Mouse (Mus musculus) limb, embryonic 12.5 days (tissue): ENCODE measurements around the gene Hsd3b5. TPM values are rescaled to one million over a fixed set of nuclear protein-coding genes. Genes with fewer than 3 reads are reported as not detected.
"Not testable (repeated sequence)": the region's sequence is repeated elsewhere in the genome, so short reads cannot be mapped to it uniquely, and the experiment has no call there.

ENCODE experiments used
- ATAC-seq: fragments of 200-750 bp; cut with Nextera tagmentation; 2 replicates; pipeline ENCODE4 v1.8.0; 2017; ENCODE audit warnings: low read depth, moderate TSS enrichment; ENCODE audit not compliant: insufficient number of reproducible peaks, insufficient read depth, low FRiP score, low TSS enrichment
- H3K27ac ChIP-seq: fragments of 300-500 bp; sonication (generic); 2 replicates; pipeline ENCODE4 v1.5.1; 2016; ENCODE audit warnings: mild to moderate bottlenecking, moderate library complexity
- H3K27me3 ChIP-seq: fragments of 300-500 bp; sonication (generic); 2 replicates; pipeline ENCODE4 v1.6.1; 2016; ENCODE audit warnings: mild to moderate bottlenecking, moderate library complexity
- H3K36me3 ChIP-seq: fragments of 300-500 bp; sonication (generic); 2 replicates; pipeline ENCODE4 v1.6.1; 2016; ENCODE audit warnings: mild to moderate bottlenecking, moderate library complexity
- H3K4me1 ChIP-seq: fragments of 300-500 bp; sonication (generic); replicated peaks from 2 replicates; pipeline ENCODE4 v1.6.1; 2016
- H3K4me2 ChIP-seq: fragments of 300-500 bp; sonication (generic); 2 replicates; pipeline ENCODE4 v1.6.1; 2016; ENCODE audit warnings: mild to moderate bottlenecking, moderate library complexity
- H3K4me3 ChIP-seq: fragments of 300-500 bp; sonication (generic); replicated peaks from 2 replicates; pipeline ENCODE4 v1.5.1; 2016; ENCODE audit warnings: mild to moderate bottlenecking
- H3K9ac ChIP-seq: fragments of 300-500 bp; sonication (generic); replicated peaks from 2 replicates; pipeline ENCODE4 v1.6.1; 2016; ENCODE audit warnings: mild to moderate bottlenecking, moderate library complexity
- H3K9me3 ChIP-seq: fragments of 300-500 bp; sonication (generic); 2 replicates; pipeline ENCODE4 v1.6.1; 2016; ENCODE audit warnings: mild to moderate bottlenecking, moderate library complexity
- WGBS: fragments of 180-500 bp; shearing (Covaris S2); methylation state at CpG from one replicate; pipeline ENCODE4 v1.1.7; 2016; 5-methylcytosine and 5-hydroxymethylcytosine counted together
- polyA plus RNA-seq: library from polyadenylated mRNA; unstranded; fragments of >200 nt; fragmentation: Nextera tagmentation; extraction: Ambion mirVana; gene quantifications from 2 replicates; pipeline ENCODE4 v1.2.1, GENCODE M21; 2016

The Hsd3b5 gene
- polyA plus RNA-seq = not detected in 2 replicates

DNA sequence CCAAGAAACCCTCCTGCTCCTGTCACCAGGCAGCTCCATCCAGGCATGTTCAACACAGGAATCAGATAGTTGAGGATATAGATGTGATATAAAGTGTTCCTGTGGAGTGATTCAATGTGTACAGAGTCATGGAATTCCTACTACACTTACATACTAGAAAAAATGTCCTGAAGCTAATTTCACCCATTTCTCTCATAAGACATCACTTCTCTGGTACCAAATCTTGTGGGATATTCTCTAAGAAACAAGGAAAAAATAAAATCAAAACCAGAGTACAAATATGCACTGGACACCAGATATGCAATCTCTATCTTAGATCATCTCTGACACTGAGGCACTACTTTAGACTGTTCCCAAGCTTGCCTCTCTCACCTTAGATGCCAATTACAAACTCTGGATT lies at the start of gene Hsd3b5:
TSS of gene Hsd3b5 (minus strand) at position 101 of the 400 bp plus-strand sequence.
- H3K9ac ChIP-seq = no peak within 1 kb of the TSS
- no peak for ATAC-seq
- H3K4me3 ChIP-seq = no peak within 1 kb of the TSS
- no peak within 1 kb of the TSS for H3K4me2 ChIP-seq
- no peaks in the 10 kb centered on the region for H3K9me3 ChIP-seq
- H3K36me3 ChIP-seq = no peaks in the 10 kb centered on the region
- H3K27ac ChIP-seq = no peak within 1 kb of the TSS
- no peaks in the 10 kb centered on the region for H3K4me1 ChIP-seq
- H3K27me3 ChIP-seq = no peaks in the 10 kb centered on the region

DNA sequence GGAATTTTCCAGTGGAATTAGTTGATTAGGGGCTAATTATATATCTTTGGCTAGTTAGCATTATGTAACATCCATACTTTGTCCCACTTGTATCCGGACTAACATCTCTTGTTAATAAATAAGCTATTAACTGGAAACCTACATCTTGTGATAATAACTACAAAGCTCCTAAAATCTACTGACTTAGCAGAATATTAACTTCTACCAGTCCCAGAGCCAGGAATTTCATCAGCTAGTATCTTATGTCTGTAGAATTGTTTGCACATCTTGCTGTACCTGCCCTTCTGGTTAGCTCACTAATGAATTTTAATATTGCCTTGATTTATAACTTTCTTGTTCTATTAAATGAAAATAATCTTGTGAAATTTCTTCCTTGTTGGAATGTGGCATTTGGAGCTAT lies 5.1 kb upstream of the Hsd3b5 start:
- Histone ChIP-seq H3K9ac (no peak overlapping the region), H3K9me3 (no peaks in the 10 kb centered on the region), H3K36me3 (no peaks in the 10 kb centered on the region), H3K27ac (no peak overlapping the region), H3K4me1 (no peaks in the 10 kb centered on the region), H3K27me3 (no peaks in the 10 kb centered on the region), H3K4me2 (no peak overlapping the region), H3K4me3 (no peak overlapping the region)
- ATAC-seq = no peak
- 92% methylated on average over 1 of the region's 1 CpGs for WGBS

DNA sequence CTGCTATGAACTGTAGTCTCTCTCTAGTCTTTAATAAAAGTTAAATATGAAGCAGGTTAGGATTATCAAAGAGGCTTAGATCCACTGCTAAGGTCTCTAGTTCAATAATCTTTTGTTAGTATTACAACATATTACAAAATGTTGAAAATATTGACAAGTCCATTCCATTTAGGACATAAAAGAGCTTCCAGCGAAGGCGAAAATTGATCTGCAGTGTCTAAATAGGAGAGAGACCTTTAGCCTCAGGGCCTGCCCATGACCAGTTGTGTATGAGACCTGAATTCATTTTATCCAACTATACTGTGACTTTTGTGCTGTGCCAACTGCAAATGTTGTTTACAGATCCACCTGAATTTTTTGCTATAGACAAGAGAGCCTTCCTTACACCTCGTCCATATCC lies 419 bp downstream of the Hsd3b5 start:
- no peaks in the 10 kb centered on the region for H3K9me3 ChIP-seq
- no peaks in the 10 kb centered on the region for H3K4me1 ChIP-seq
- no peaks in the 10 kb centered on the region for H3K27me3 ChIP-seq
- no peak overlapping the region for H3K4me3 ChIP-seq
- no peak overlapping the region for H3K4me2 ChIP-seq
- no peak for ATAC-seq
- H3K36me3 ChIP-seq = no peaks in the 10 kb centered on the region
- no peak overlapping the region for H3K27ac ChIP-seq
- no peak overlapping the region for H3K9ac ChIP-seq
- WGBS = 87% methylated on average over 3 of the region's 3 CpGs

DNA sequence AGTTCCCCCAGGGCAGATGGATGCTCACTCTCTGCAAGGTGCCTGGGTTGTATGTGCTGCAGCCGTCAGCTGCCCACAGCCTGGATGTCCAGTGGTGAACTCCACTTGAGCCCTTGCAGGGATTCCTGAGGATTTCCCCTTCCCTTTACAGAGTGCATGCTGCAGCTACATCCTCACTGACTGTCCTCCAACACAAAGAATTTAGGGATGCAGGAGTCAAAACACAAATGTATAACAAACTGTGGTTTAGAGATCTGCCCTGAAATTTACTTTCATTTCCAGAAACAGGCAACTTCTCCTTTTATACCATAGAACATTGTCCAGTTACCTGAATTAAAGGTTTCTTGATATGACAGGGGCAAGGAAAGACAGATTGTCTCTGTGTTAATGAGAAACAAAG lies 13.3 kb downstream of the Hsd3b5 start:
- not testable (repeated sequence) for ATAC-seq, H3K9ac ChIP-seq, H3K4me3 ChIP-seq, H3K36me3 ChIP-seq, H3K9me3 ChIP-seq, H3K27me3 ChIP-seq, H3K4me2 ChIP-seq, H3K27ac ChIP-seq, H3K4me1 ChIP-seq
- WGBS = 86% methylated on average over 1 of the region's 1 CpGs

DNA sequence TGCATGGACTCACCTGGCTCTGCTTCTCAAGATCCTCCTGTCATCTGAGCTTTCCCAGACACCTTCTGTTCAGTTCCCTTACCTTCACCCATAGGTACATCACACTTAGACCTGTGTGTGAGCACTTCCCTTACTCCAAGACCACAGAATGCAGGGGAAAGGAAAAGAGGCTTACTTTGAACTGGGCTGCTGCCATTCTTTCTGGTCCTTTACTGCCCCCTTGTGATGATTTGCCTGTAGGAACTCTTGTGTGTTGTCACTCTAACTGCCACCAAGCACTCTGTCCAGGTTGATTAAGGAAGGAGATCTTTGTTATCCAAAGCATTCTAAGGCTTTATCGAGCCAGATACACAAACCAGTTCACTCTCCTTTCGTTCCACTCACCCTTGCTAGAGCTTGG lies 13.8 kb downstream of the Hsd3b5 start:
- H3K36me3 ChIP-seq, H3K27me3 ChIP-seq, ATAC-seq, H3K9me3 ChIP-seq, H3K4me2 ChIP-seq, H3K4me1 ChIP-seq, H3K9ac ChIP-seq, H3K4me3 ChIP-seq, H3K27ac ChIP-seq: not testable (repeated sequence)
- 18% methylated on average over 2 of the region's 2 CpGs for WGBS

DNA sequence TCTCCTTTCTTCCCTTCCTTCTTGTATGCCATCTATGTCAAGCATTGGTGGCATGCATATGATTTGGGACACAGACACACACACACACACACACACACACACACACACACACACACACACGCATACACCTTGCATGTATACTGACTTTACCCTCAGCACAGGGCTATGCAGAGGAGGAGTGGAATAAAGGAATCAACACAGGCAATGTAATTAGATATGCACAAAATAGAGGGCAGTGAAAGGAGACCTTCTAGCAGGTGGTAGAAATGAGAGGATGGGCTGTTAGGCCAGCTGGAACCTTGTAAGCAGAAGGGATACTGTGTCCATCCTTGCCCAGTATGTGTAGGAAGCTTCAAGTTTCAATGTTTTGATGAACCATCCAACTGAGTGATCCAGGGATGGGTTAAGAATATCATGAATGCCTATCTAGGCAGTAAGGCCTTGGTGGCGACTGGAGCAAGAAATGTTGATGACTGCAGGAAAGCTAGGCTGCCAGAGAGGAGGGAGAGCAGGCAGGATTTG lies 15.6 kb downstream of the Hsd3b5 start:
- H3K27ac ChIP-seq, ATAC-seq, H3K4me3 ChIP-seq, H3K36me3 ChIP-seq, H3K4me1 ChIP-seq, H3K9me3 ChIP-seq, H3K27me3 ChIP-seq, H3K4me2 ChIP-seq, H3K9ac ChIP-seq: not testable (repeated sequence)
- WGBS = 60% methylated on average over 2 of the region's 2 CpGs

DNA sequence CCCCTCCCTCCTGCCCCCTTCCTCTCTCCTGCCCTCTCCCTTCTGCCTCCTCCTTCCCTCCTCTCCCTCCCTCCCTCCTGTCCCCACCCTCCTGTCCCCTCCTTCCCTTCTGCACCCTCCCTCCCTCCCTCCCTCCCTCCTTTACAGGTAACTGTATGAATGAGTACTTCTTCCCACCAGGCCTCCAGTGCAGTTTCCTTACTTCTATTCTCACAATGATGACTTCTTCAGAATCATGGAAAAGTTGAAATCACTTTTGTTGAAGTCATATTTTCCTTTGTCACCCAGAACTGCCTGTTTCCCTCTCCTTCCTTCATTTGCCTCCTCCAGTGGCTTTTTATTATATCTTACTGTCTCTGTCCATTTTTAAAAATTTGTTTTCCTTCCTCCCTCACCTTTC lies 16.1 kb downstream of the Hsd3b5 start:
- no peak overlapping the region for H3K4me3 ChIP-seq
- no peak overlapping the region for H3K4me2 ChIP-seq

DNA sequence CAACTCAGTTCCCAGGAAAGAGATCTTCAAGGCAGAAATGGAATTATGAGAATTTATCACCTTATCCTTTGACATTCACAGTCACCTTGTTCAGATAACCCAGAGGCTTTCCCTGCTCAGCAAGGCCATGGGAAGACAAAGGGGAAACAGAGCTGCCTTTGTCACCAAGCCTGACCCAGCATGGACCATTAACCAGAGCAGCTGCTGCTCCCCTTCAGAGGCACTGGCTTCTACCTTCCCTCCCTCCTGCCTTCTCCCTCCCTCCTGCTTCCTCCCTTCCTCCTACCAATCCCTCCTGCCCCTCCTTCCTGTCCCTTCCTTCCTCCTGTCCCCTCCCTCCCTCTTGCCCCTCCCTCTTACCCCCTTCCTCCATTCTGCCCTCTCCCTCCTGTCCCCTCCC lies 16.5 kb downstream of the Hsd3b5 start:
- not testable (repeated sequence) for H3K36me3 ChIP-seq, H3K27ac ChIP-seq, H3K9ac ChIP-seq, ATAC-seq, H3K4me1 ChIP-seq, H3K9me3 ChIP-seq, H3K4me3 ChIP-seq, H3K27me3 ChIP-seq, H3K4me2 ChIP-seq

More for the DNA sequence above, 16.1 kb downstream of the Hsd3b5 start:
- no peaks in the 10 kb centered on the region for H3K9me3 ChIP-seq
- H3K4me1 ChIP-seq = no peaks in the 10 kb centered on the region
- H3K27ac ChIP-seq = no peak overlapping the region
- H3K36me3 ChIP-seq = no peaks in the 10 kb centered on the region
- no peak overlapping the region for H3K9ac ChIP-seq
- ATAC-seq = no peak
- no peaks in the 10 kb centered on the region for H3K27me3 ChIP-seq

DNA sequence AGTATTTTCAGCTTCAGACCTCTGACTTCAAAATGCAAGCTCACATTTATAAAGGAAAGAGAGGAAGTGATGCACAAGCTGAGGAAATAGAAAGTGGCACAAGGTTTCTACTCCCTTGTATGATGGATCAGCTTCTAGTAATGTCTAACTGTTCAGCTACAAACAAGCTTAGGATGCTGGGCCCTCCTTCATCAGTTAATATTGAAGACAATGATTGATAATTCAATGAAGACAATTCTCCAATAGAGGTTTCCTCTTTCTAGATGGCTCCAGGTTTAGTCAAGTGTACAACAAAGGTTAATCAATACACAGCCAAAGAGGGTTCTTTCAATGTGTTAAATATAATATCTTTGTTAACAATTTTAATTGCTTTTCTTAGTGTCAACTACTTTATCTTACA lies 41.3 kb downstream of the Hsd3b5 start, which contains the start of gene Gm10681:
TSS of gene Gm10681 (minus strand) at position 101 of the 400 bp plus-strand sequence.
- H3K4me1 ChIP-seq = no peaks in the 10 kb centered on the region
- H3K27ac ChIP-seq = no peak within 1 kb of the TSS
- no peak for ATAC-seq
- no peak within 1 kb of the TSS for H3K4me3 ChIP-seq
- H3K4me2 ChIP-seq = no peak within 1 kb of the TSS
- no peak within 1 kb of the TSS for H3K9ac ChIP-seq
- no peaks in the 10 kb centered on the region for H3K36me3 ChIP-seq
- H3K27me3 ChIP-seq = no peaks in the 10 kb centered on the region
- no peaks in the 10 kb centered on the region for H3K9me3 ChIP-seq

DNA sequence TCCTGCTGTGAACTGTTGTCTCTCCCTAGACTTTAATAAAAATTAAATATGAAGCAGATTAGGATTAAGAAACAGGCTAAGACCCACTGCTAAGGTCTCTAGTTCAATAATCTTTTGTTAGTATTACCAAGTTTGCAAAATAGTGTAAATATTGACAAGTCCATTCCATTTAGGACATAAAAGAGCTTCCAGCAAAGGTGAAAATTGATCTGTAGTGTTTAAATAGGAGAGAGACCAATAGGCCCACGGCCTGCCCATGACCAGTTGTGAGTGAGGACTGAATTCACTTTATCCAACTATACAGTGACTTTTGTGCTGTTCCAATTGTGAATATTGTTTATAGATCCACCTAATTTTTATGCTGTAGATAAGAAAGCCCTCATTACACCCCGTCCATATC lies 42.3 kb downstream of the Hsd3b5 start:
- H3K36me3 ChIP-seq = no peaks in the 10 kb centered on the region

DNA sequence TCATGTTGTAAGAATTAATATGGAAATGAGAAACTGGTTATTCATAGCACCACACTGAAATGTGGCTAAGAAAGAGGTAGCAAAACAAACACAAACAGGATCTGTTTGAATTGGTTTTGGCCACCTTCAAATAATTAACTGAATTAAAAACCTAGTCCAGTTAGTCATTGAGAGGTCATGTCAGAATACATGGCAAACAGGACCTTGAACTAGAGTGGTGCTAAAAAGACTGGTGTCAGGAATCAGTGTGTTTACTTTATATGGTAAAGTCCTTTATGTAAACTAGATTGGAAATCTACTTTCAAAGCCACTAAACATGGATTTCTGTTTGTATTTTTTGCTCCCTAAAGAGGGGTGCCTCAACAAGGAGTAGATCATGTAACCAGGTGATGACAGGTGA lies 47.4 kb downstream of the Hsd3b5 start:
- H3K4me2 ChIP-seq, H3K27me3 ChIP-seq, H3K27ac ChIP-seq, H3K9me3 ChIP-seq, ATAC-seq, H3K4me3 ChIP-seq, H3K36me3 ChIP-seq, H3K9ac ChIP-seq, H3K4me1 ChIP-seq: not testable (repeated sequence)

More for the DNA sequence above, 42.3 kb downstream of the Hsd3b5 start:
- no peak for ATAC-seq
- Histone ChIP-seq H3K9me3 (no peaks in the 10 kb centered on the region), H3K9ac (no peak overlapping the region), H3K27ac (no peak overlapping the region), H3K27me3 (no peaks in the 10 kb centered on the region), H3K4me3 (no peak overlapping the region), H3K4me2 (no peak overlapping the region), H3K4me1 (no peaks in the 10 kb centered on the region)
- 87% methylated on average over 2 of the region's 2 CpGs for WGBS

DNA sequence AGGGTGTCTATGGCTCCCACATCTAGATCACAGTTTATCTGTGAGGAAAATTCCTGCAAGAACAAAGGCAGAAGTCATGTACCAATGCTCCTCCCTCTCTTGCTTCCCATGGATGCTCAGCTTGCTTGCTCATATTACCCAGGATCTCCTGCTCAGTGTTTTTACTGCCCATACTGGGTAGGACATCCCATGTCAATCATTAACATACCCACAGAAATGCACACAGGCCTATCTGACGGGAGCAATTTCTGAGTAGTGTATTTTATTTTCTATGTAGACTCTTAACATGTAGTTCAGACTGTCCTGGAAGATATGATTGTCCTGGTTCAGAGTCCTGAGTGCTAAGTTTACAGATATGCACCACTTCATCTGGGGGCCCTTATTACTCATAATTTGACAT lies 47.9 kb downstream of the Hsd3b5 start:
- not testable (repeated sequence) for H3K36me3 ChIP-seq, H3K9me3 ChIP-seq, H3K9ac ChIP-seq, H3K4me2 ChIP-seq, H3K4me1 ChIP-seq, H3K27ac ChIP-seq, H3K4me3 ChIP-seq, H3K27me3 ChIP-seq, ATAC-seq
- no CpG with 5 or more reads among the region's 1 CpGs for WGBS
